Mouse (Mus musculus) hindbrain, embryonic 13.5 days (tissue): ENCODE measurements at regions not wholly inside any gene's neighbourhood (a gene's known extent, or its start where the extent isn't known, plus 50 kb on each side); places are given as distances from the start of the nearest gene placed in this dataset.

ENCODE experiments used
- ATAC-seq: fragments of 200-750 bp; cut with Nextera tagmentation; 2 replicates; pipeline ENCODE4 v1.8.0; 2017; ENCODE audit warnings: moderate TSS enrichment; ENCODE audit not compliant: low FRiP score
- H3K27ac ChIP-seq: fragments of 300-500 bp; sonication (generic); 2 replicates; pipeline ENCODE4 v1.5.1; 2015; ENCODE audit warnings: inconsistent platforms, mild to moderate bottlenecking, moderate library complexity
- H3K27me3 ChIP-seq: fragments of 300-500 bp; sonication (generic); 2 replicates; pipeline ENCODE4 v1.6.1; 2015; ENCODE audit warnings: mild to moderate bottlenecking, inconsistent platforms
- H3K36me3 ChIP-seq: fragments of 300-500 bp; sonication (generic); 2 replicates; pipeline ENCODE4 v1.6.1; 2015; ENCODE audit warnings: mild to moderate bottlenecking, inconsistent platforms
- H3K4me1 ChIP-seq: fragments of 300-500 bp; sonication (generic); replicated peaks from 2 replicates; pipeline ENCODE4 v1.6.1; 2015; ENCODE audit warnings: inconsistent platforms
- H3K4me2 ChIP-seq: fragments of 300-500 bp; sonication (generic); 2 replicates; pipeline ENCODE4 v1.6.1; 2015; ENCODE audit warnings: inconsistent platforms, mild to moderate bottlenecking, moderate library complexity
- H3K4me3 ChIP-seq: fragments of 300-500 bp; sonication (generic); 2 replicates; pipeline ENCODE4 v1.5.1; 2015; ENCODE audit warnings: mild to moderate bottlenecking, inconsistent platforms
- H3K9ac ChIP-seq: fragments of 300-500 bp; sonication (generic); 2 replicates; pipeline ENCODE4 v1.6.1; 2015; ENCODE audit warnings: mild to moderate bottlenecking, inconsistent platforms
- H3K9me3 ChIP-seq: fragments of 300-500 bp; sonication (generic); 2 replicates; pipeline ENCODE4 v1.6.1; 2016; ENCODE audit warnings: inconsistent platforms
- WGBS: fragments of 180-500 bp; shearing (Covaris S2); methylation state at CpG from one replicate; pipeline ENCODE4 v1.1.7; 2015; 5-methylcytosine and 5-hydroxymethylcytosine counted together

DNA sequence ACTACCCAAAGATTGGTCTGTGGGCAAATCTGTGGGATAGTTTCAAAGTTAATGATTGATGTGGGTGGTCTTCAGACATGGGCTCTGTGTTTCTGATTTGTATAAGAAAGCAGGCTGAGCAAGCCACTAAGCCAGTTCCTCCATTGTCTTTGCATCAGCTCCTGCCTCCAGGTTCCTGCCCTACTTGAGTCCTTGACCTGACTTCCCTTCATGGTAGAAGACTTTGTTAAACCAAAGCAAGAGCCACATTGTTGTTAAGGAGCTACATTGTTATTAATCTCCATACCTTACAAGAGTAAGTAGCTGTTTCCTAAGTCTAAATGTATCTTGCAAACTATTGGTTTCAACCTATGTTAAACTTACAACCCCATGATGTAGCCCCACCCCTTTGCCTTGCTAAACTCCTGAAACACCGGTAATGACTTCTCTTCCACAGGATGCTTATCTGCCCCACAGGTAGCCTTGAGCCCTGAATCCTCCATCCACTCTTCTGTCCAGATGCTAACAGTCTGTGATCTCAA lies 136.5 kb upstream of the 4930535I16Rik start:
- no peak overlapping the region for H3K9ac ChIP-seq
- no peaks in the 10 kb centered on the region for H3K9me3 ChIP-seq
- 0 out of 2 replicates have a peak, but pooled peaks cover 2% of the 10 kb centered on the region for H3K4me1 ChIP-seq
- H3K4me2 ChIP-seq: no peak overlapping the region
- H3K4me3 ChIP-seq: no peak overlapping the region
- 0 out of 2 replicates have a peak, but pooled peaks cover 3% of the 10 kb centered on the region for H3K27me3 ChIP-seq
- no peak for ATAC-seq
- WGBS: 71% methylated on average over 1 of the region's 1 CpGs
- H3K27ac ChIP-seq: no peak overlapping the region
- no peaks in the 10 kb centered on the region for H3K36me3 ChIP-seq

DNA sequence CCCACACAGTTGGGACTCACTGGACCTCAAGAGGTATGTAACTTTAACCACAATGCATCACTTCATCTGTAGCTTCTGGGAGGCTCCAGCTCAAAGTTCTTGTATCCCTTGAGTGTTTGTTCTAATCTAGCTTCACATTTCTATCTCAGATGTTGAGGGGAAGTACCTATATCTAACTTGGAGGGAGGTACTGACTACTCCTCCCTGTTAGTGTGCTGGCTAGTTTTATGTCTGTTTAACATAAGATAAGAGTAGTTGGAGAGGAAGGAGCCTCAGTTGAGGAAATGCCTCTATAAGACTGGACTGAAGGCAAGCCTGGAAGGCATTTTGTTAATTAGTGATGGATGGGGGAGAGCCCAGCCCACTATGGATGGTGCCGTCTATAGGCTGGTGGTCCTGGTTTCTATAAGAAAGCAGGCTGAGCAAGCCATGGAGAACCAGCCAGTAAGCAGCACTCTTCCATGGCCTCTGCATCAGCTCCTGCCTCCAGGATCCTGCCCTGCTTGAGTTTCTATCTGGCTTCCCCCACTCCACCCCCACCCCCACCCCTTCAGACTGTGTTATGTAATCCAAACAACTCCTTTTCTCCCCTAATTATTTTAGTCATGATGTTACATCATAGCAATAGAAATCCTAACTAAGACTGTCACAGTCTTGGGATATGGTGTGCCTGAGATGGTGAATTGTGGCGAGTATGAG lies 135.7 kb upstream of the 4930535I16Rik start:
- H3K4me3 ChIP-seq: no peak overlapping the region
- H3K4me2 ChIP-seq: no peak overlapping the region
- 79% methylated on average over 2 of the region's 2 CpGs for WGBS
- H3K36me3 ChIP-seq: no peaks in the 10 kb centered on the region
- H3K9ac ChIP-seq: no peak overlapping the region
- H3K27me3 ChIP-seq: 0 out of 2 replicates have a peak, but pooled peaks cover 3% of the 10 kb centered on the region
- H3K27ac ChIP-seq: no peak overlapping the region
- ATAC-seq: no peak
- H3K4me1 ChIP-seq: peaks cover 10% of the 10 kb centered on the region
- no peaks in the 10 kb centered on the region for H3K9me3 ChIP-seq

DNA sequence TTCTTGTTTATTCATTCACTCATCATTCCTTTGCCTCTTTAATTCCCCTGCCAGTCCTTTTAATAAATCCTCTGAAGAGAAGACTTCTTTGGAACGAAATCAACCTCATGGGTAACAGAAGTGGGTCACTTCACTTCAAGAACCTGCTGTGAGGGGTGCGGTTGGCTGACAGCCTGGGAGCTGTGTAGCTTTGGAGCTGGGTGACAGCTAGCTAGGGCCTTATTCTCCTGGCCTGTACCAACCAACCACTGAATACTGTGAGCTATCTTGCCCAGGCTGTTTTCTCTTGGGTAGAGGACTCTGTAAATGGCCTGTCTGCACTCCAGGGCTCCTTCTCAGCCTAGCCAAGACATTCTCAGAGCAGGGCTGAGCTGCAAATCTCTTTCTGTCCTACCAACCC lies 134.6 kb upstream of the 4930535I16Rik start:
- H3K4me1 ChIP-seq: peaks cover 21% of the 10 kb centered on the region
- no peaks in the 10 kb centered on the region for H3K36me3 ChIP-seq
- H3K9me3 ChIP-seq: no peaks in the 10 kb centered on the region
- ATAC-seq: no peak
- no peak overlapping the region for H3K4me3 ChIP-seq
- no peak overlapping the region for H3K27ac ChIP-seq
- WGBS: 74% methylated on average over 2 of the region's 2 CpGs
- 0 out of 2 replicates have a peak, but pooled peaks cover 3% of the 10 kb centered on the region for H3K27me3 ChIP-seq
- H3K9ac ChIP-seq: no peak overlapping the region
- no peak overlapping the region for H3K4me2 ChIP-seq

DNA sequence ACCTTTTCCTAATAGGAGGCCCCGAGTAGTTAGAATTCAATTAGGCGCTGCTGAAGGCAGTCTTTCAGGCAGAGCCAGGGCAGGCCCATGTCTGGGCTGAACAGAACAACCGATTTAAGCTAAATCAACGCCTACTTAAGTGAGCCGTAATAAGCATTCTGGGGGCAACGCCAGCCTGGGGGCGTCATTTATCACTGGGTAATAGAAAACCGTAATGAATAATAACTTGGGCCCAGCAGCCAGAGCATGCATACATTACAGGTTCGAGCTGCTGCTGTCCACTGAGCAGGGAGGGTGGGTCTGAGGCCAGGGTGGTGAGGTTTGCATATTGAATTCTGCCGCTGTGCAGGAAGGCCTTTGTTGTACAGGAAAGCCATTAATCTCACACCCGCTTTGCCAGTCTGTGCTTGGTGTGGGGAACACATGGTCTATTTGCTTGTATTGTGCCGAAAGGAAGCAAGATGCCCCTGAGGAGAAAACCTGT lies 130.6 kb upstream of the 4930535I16Rik start:
- H3K27me3 ChIP-seq: no peaks in the 10 kb centered on the region
- no peaks in the 10 kb centered on the region for H3K36me3 ChIP-seq
- H3K9ac ChIP-seq: 0 out of 2 replicates have a peak overlapping the region, but pooled peaks have one; percentile 35
- H3K4me2 ChIP-seq: no peak overlapping the region
- 13% methylated on average over 12 of the region's 12 CpGs for WGBS
- H3K4me3 ChIP-seq: no peak overlapping the region
- H3K9me3 ChIP-seq: no peaks in the 10 kb centered on the region
- peak overlapping the region; percentile 68 for H3K27ac ChIP-seq
- peaks cover 21% of the 10 kb centered on the region for H3K4me1 ChIP-seq
- ATAC-seq: peak; percentile 92

DNA sequence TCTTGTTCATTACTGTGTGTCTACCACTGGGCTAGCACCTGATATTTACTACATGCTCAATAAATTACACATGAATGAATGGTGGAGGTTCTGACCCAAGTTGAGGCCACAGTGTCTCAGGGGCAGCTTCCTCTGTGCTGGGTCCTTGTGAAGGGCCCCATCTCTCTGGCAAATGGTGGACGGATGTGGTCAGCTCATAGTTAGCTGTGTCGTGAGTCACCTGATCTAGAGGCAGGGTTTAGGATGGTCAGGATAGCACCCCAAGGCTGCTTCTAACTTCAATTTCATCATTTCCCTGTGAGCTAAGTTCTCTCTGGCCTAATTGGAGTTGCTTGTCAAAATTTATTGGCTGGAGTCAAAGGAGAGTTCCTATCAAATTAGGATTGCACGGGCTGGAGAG lies 130.1 kb upstream of the 4930535I16Rik start:
- 42% methylated on average over 3 of the region's 3 CpGs for WGBS
- no peak overlapping the region for H3K4me2 ChIP-seq
- peak overlapping the region; percentile 68 for H3K27ac ChIP-seq
- no peak overlapping the region for H3K4me3 ChIP-seq
- ATAC-seq: peak; percentile 44
- no peaks in the 10 kb centered on the region for H3K9me3 ChIP-seq
- 0 out of 2 replicates have a peak overlapping the region, but pooled peaks have one; percentile 35 for H3K9ac ChIP-seq
- H3K4me1 ChIP-seq: peaks cover 21% of the 10 kb centered on the region
- no peaks in the 10 kb centered on the region for H3K27me3 ChIP-seq
- H3K36me3 ChIP-seq: no peaks in the 10 kb centered on the region

- H3K27me3 ChIP-seq: no peaks in the 10 kb centered on the region
- H3K9me3 ChIP-seq: no peaks in the 10 kb centered on the region
- no peak overlapping the region for H3K4me2 ChIP-seq
- WGBS: 63% methylated on average over 12 of the region's 12 CpGs
- H3K36me3 ChIP-seq: no peaks in the 10 kb centered on the region
- no peak overlapping the region for H3K4me3 ChIP-seq
- peaks cover 51% of the 10 kb centered on the region for H3K4me1 ChIP-seq
- H3K27ac ChIP-seq: peak overlapping the region; percentile 91
- ATAC-seq: no peak
- H3K9ac ChIP-seq: no peak overlapping the region
These were observed 118.7 kb upstream of the 4930535I16Rik start for GRCm38 (mm10) chr4:124036483-124036882.

- no peaks in the 10 kb centered on the region for H3K36me3 ChIP-seq
- no peak overlapping the region for H3K4me3 ChIP-seq
- peak overlapping the region; percentile 91 for H3K27ac ChIP-seq
- H3K9ac ChIP-seq: 0 out of 2 replicates have a peak overlapping the region, but pooled peaks have one; percentile 30
- 4% methylated on average over 10 of the region's 10 CpGs for WGBS
- H3K4me1 ChIP-seq: peaks cover 51% of the 10 kb centered on the region
- no peaks in the 10 kb centered on the region for H3K27me3 ChIP-seq
- peak; percentile 67 for ATAC-seq
- peak overlapping the region; percentile 34 for H3K4me2 ChIP-seq
- no peaks in the 10 kb centered on the region for H3K9me3 ChIP-seq
These were observed 117.8 kb upstream of the 4930535I16Rik start for GRCm38 (mm10) chr4:124035657-124036061.

DNA sequence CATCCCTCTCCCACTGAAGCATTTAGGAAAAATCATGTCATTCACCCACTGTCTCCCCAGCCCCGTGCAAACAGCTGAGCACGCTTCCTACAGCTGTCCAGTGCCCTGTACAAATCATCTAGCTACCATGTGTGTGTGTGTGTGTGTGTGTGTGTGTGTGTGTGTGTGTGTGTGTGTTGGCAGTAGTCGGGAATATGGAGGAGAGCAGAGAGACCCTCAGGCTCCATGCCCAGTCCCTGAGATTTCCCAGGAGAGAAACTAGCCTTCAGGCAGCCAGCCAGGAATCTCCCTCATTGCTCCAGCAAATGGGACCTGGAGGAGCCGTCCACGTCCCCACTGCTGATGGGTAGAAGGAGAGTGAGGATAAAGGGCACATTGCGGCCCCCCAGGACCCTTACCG lies 117.4 kb upstream of the 4930535I16Rik start:
- peak overlapping the region; percentile 91 for H3K27ac ChIP-seq
- WGBS: 4% methylated on average over 7 of the region's 7 CpGs
- H3K4me3 ChIP-seq: no peak overlapping the region
- no peaks in the 10 kb centered on the region for H3K9me3 ChIP-seq
- H3K4me2 ChIP-seq: peak overlapping the region; percentile 34
- peak; percentile 87 for ATAC-seq
- H3K36me3 ChIP-seq: no peaks in the 10 kb centered on the region
- H3K27me3 ChIP-seq: no peaks in the 10 kb centered on the region
- H3K4me1 ChIP-seq: peaks cover 51% of the 10 kb centered on the region
- 0 out of 2 replicates have a peak overlapping the region, but pooled peaks have one; percentile 30 for H3K9ac ChIP-seq

DNA sequence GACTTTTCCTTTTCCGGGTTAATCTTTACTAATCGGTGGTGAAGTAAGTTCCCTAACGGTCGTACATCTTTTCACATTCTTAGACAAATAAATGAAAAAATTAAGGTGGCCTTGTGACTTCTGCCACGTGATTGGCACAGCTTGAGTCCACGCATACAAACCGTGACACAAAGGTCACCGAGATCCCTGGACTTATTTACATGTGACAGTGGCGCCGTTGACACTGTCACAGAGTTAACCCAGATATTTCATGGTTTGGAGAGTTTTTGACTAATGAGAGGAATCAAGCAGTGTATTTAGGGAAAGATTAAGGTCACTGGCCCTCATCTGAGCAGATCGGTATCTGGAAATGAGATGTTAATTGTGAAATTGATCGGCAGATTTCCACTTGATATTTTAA lies 110.2 kb upstream of the 4930535I16Rik start:
- no peak for ATAC-seq
- WGBS: 75% methylated on average over 12 of the region's 12 CpGs
- Histone ChIP-seq H3K4me3 (no peak overlapping the region), H3K9ac (no peak overlapping the region), H3K4me2 (no peak overlapping the region), H3K4me1 (no peaks in the 10 kb centered on the region; the same call in 1 of the 2 replicates), H3K27me3 (no peaks in the 10 kb centered on the region), H3K27ac (no peak overlapping the region), H3K36me3 (no peaks in the 10 kb centered on the region), H3K9me3 (no peaks in the 10 kb centered on the region)

DNA sequence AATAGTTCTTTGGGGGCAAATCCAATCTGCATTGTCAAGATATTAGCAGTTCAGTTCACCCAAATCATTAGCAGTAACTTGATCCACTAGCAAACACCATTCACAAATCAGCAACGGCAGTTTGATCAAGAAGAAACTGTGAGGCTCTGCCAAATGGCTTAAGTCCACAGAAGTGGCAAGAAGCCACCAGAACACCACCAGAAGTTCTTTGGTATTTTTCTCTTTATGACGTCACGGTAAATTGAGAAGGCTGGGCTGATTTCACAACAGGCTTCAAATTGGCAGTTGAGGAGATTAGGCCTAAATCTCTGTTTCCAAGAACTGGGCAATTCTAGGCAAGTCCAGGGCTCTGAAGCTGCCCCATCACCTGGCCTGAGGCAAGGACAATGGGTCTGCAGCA lies 98.6 kb upstream of the 4930535I16Rik start:
- Histone ChIP-seq H3K9me3 (no peaks in the 10 kb centered on the region), H3K27me3 (no peaks in the 10 kb centered on the region), H3K4me2 (no peak overlapping the region), H3K36me3 (no peaks in the 10 kb centered on the region), H3K9ac (no peak overlapping the region), H3K4me1 (peaks cover 3% of the 10 kb centered on the region; the same call in 1 of the 2 replicates), H3K4me3 (no peak overlapping the region), H3K27ac (no peak overlapping the region)
- WGBS: 78% methylated on average over 3 of the region's 3 CpGs
- ATAC-seq: no peak

DNA sequence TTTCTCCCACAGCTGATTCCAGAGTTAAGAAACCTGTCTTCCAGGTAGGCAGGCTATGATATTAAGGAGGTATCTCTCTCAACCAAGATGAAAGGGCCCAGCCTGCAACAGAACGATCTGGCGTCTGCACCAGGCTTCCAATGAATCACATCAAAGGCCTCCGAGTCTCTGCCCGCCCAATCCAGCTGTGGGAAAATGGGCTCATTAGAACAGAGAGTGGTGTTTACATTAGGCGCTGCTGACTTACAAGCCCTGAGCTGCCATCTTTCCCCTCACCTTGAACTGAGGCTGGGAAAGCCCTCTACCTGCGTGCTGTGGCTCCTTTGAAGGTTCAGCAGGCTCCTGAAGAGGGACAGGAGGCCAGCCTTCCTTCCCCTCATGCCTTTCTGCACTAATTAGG lies 97.5 kb upstream of the 4930535I16Rik start:
- no peak overlapping the region for H3K9ac ChIP-seq
- H3K4me1 ChIP-seq: peaks cover 3% of the 10 kb centered on the region; the same call in 1 of the 2 replicates
- WGBS: 50% methylated on average over 6 of the region's 6 CpGs
- no peaks in the 10 kb centered on the region for H3K27me3 ChIP-seq
- no peaks in the 10 kb centered on the region for H3K36me3 ChIP-seq
- no peaks in the 10 kb centered on the region for H3K9me3 ChIP-seq
- no peak overlapping the region for H3K27ac ChIP-seq
- ATAC-seq: no peak
- H3K4me3 ChIP-seq: no peak overlapping the region
- no peak overlapping the region for H3K4me2 ChIP-seq

GRCm38 (mm10) chr4:124012406-124012805 lies 94.6 kb upstream of the 4930535I16Rik start:
- Histone ChIP-seq H3K9me3 (no peaks in the 10 kb centered on the region), H3K27ac (no peak overlapping the region), H3K27me3 (no peaks in the 10 kb centered on the region), H3K4me1 (no peaks in the 10 kb centered on the region), H3K36me3 (no peaks in the 10 kb centered on the region), H3K4me3 (no peak overlapping the region), H3K4me2 (no peak overlapping the region), H3K9ac (no peak overlapping the region)
- 70% methylated on average over 6 of the region's 6 CpGs for WGBS
- no peak for ATAC-seq
